Mouse (Mus musculus): ENCODE data around the gene Pcdh7.

DNA sequence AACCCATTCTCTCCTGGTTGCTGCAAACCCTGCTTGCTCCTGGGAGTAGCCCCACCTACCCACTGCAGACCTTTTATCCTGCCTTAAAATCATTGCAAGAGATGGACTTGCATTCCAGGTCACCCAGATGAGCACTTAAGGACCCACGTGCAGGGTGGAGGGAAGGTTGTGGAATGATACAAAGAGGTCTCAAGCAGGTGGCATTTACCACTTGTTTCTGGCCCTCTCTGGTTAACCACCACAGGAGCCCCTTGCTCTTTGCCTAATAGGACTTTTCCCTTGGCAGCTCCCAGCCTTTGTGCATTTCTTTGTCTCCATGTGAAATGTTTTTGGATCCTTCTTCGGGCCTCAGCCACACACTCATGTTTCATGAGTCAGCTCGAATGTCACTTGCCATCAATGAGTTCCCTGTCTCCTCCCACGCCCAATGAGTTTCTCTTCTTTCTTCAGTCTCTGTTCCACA, 39.7 kb downstream of the Pcdh7 start:
- TF ChIP-seq CTCF (IDR thresholded peaks at IDR 0.05; ENCODE audit: control insufficient read depth, insufficient read depth, insufficient read length) = no peak
- TF ChIP-seq MAX (IDR thresholded peaks at IDR 0.05) = no peak
- TF ChIP-seq USF1 (IDR thresholded peaks at IDR 0.05; ENCODE audit: low read depth) = peak; percentile 23
- no peak for TF ChIP-seq MYOG (IDR thresholded peaks at IDR 0.05; ENCODE audit: control insufficient read depth, extremely low read depth, insufficient read length)
- TF ChIP-seq MYOD1 (IDR thresholded peaks at IDR 0.05; ENCODE audit: control insufficient read depth, insufficient read length, low read depth) = no peak
- TF ChIP-seq FOSL1 (IDR thresholded peaks at IDR 0.05; ENCODE audit: insufficient read depth, low read length, poor library complexity, severe bottlenecking) = no peak

Data from C2C12 (cell line).